Mouse (Mus musculus) heart, postnatal 25 days (tissue): Measurements from ENCODE around the gene Uap1. TPM values are rescaled to one million over a fixed set of nuclear protein-coding genes. Genes with fewer than 3 reads are reported as not detected.
"Not testable (repeated sequence)": the region's sequence is repeated elsewhere in the genome, so short reads cannot be mapped to it uniquely, and the experiment has no call there.

Experiments
- DNase-seq: peaks from one replicate; pipeline ENCODE4 v3.0.0; 2022; ENCODE audit warnings: low spot score
- intact Hi-C: fragments of 180-260 bp; cut with DNase I; formaldehyde crosslinking; loops from one replicate; pipeline ENCODE4 v1.15.1; 2025
- total RNA-seq, 2 experiments: library from RNA; stranded (reverse); gene quantifications; 2 replicates each; pipeline ENCODE4 v1.2.3; 2021

Uap1 gene
- total RNA-seq, 2 experiments from 2014 or later: 54.8 to 56.9 TPM

DNA sequence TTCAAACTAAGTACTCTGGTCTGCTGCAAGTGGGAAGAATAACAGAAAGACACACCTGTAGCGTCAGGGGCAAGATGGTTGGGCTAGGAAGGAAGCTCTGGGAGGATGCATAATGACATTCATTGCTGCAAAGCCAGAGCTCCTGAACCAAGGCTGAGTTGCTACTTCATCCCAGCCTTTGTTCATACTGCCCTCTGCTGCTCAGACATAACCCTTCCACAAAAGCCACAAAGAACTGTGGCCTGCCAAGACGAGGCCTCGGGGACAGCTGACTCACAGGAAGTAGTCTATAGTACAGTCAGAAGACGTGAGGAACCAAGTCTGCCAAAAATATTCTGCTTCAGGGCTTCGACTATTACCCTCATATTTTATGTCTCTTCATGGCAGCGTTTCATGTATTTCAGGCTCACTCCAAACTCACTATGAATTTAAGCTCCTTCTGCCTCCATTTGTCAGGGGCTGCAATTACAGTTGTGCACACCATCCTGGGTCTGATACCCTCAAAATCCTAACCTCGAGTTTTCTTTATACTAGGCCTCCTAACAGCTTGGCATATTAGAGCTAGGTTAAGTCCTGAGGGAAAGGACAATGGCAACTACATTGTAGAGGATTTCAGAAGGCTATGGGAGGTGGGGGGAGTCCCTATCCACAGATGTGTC lies 38.3 kb downstream of the Uap1 start:
- intact Hi-C loops: loop anchor here (5.0 to 10.0 kb wide), 4 partner anchors 169 to 604 kb away; partner anchors contain the start of genes Hsd17b7 and Nuf2
- peak; percentile 63 for DNase-seq

GRCm38 (mm10) chr1:170134264-170134663 lies 40.5 kb downstream of the Uap1 start:
- no peak for DNase-seq
- intact Hi-C loops: loop anchor here (10.0 kb wide), 1 partner anchor 459 kb away; no protein-coding TSS in a partner anchor

GRCm38 (mm10) chr1:170130962-170131361 lies 43.8 kb downstream of the Uap1 start:
- intact Hi-C loops: loop anchor here (10.0 kb wide), 1 partner anchor 456 kb away; no protein-coding TSS in a partner anchor
- no peak for DNase-seq

DNA sequence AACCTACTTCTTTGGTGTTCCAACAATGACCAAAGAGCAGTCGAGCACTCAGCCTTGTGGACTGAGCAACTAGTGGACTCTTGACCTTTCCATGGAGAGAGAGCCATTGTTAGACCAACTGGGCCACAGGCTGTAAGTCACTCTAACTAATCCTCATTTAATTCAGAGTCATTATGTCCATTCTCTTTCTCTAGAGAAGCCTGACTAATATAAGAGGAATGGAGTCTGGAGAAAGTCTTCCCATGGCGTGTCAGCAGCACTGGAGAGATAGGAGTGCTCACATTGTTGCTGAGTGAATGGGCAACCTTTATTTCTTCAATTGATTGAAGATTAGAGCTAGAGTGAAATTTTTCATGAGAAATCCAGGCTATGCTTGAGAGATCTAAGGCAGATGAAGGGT lies 50.1 kb downstream of the Uap1 start:
- DNase-seq: no peak
- intact Hi-C loops: no loop called here

- intact Hi-C loops: no loop called here
- DNase-seq: no peak
Measured at GRCm38 (mm10) chr1:170113616-170114015, 61.1 kb downstream of the Uap1 start.

- no peak for DNase-seq
- intact Hi-C loops: no loop called here
Measured at GRCm38 (mm10) chr1:170112261-170112660, 62.5 kb downstream of the Uap1 start.

DNA sequence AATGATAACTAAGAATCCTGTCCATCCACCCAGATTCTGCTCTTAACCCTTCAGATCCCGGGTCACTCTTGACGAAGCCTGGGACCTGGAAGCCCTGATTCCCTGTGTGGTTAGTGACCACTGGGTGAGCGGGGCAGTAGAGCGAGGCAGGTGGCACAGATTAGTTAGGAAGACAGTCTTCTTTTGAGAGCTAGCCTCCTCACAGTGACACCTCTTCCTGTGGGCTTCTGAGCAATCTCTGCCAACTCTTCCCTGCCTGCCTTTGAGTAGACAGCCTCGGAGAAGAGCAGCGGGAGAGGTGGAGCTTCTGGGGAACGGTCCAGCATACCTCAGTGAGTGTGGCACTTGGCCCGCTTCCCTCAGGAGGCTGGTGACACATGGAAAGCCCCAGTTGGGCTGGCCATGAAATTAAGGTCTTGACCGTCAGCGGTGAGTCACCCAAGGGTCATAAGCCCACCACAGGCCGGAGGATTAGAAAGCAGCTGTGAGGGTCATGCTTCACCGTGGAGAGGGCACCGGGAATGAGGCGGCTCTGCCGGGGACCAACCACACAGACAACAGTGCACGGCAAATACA lies 63.0 kb downstream of the Uap1 start:
- DNase-seq: no peak
- intact Hi-C loops: no loop called here

- intact Hi-C loops: no loop called here
- peak; percentile 59 for DNase-seq
Measured at GRCm38 (mm10) chr1:170110516-170111332, 64.0 kb downstream of the Uap1 start, which contains the start of gene Ddr2. Gene Ddr2 (minus strand): TSS chr1:170110762.

- intact Hi-C loops: no loop called here
Measured at GRCm38 (mm10) chr1:170109776-170110515, 64.8 kb downstream of the Uap1 start.

DNA sequence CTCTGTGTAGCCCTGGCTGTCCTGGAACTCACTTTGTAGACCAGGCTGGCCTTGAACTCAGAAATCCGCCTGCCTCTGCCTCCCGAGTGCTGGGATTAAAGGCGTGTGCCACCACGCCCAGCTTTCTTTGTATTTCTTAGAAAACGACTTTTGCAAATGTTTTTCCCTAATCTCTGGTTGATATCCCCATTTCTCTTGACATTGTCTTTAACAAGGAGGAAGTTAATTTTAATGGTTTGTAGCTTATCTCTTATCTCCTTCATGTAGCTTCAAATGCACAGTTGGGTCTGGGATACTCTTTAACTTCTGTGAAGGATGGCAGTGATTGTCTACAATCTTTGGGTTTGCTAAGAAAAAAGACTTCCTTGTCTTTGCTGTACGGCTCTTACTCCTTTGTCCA lies 71.9 kb downstream of the Uap1 start:
- DNase-seq, intact Hi-C loops: not testable (repeated sequence)

More at GRCm38 (mm10) chr1:170109776-170110515, 64.8 kb downstream of the Uap1 start:
- peak; percentile 6 for DNase-seq

Other genes with a start within 250 kb of the Uap1 start
- gene Ccdc190, start 246.3 kb downstream of the Uap1 start, total RNA-seq: under 1 TPM; 0.13 to 0.20 TPM
- gene Hsd17b7, start 205.7 kb downstream of the Uap1 start, total RNA-seq: 10 to 100 TPM; 15.8 to 16.9 TPM
- gene Ddr2, start 64.2 kb downstream of the Uap1 start, total RNA-seq: 10 to 100 TPM; 23.4 to 29.0 TPM
- 10 to 100 TPM; 19.7 to 21.1 TPM for gene Uhmk1, start 40.4 kb upstream of the Uap1 start, total RNA-seq
- not detected for gene Sh2d1b2, start 57.8 kb upstream of the Uap1 start, total RNA-seq
- under 1 TPM; 0.13 to 0.14 TPM for gene Sh2d1b1, start 102.4 kb upstream of the Uap1 start, total RNA-seq
- gene Gm7694, start 131.4 kb upstream of the Uap1 start, total RNA-seq: 10 to 100 TPM; 10.5 to 10.9 TPM
- gene Spata46, start 133.8 kb upstream of the Uap1 start, total RNA-seq: not detected